Mouse (Mus musculus) kidney, postnatal 0 days (tissue): ENCODE results near the gene Trrap. TPM values are rescaled to one million over a fixed set of nuclear protein-coding genes. Genes with fewer than 3 reads are reported as not detected.
"Not testable (repeated sequence)": the region's sequence is repeated elsewhere in the genome, so short reads cannot be mapped to it uniquely, and the experiment has no call there.

Experiments used
- ATAC-seq: fragments of 200-750 bp; cut with Nextera tagmentation; replicated peaks from 2 replicates; pipeline ENCODE4 v1.8.0; 2017; ENCODE audit warnings: low read depth, moderate number of reproducible peaks, moderate TSS enrichment, moderate library complexity; ENCODE audit not compliant: low FRiP score
- DNase-seq: peaks from one replicate; pipeline ENCODE4 v3.0.0-alpha.2; 2016; ENCODE audit warnings: low spot score
- H3K27ac ChIP-seq: fragments of 300-500 bp; sonication (generic); 2 replicates; pipeline ENCODE4 v1.5.1; 2014; ENCODE audit warnings: mild to moderate bottlenecking
- H3K27me3 ChIP-seq: fragments of 300-500 bp; sonication (generic); 2 replicates; pipeline ENCODE4 v1.6.1; 2014; ENCODE audit warnings: low read length, mixed read lengths; ENCODE audit not compliant: insufficient read depth
- H3K36me3 ChIP-seq: fragments of 300-500 bp; sonication (generic); 2 replicates; pipeline ENCODE4 v1.6.1; 2014; ENCODE audit warnings: low read length, mixed read lengths; ENCODE audit not compliant: insufficient read depth
- H3K4me1 ChIP-seq: fragments of 300-500 bp; sonication (generic); replicated peaks from 2 replicates; pipeline ENCODE4 v1.6.1; 2014; ENCODE audit warnings: antibody characterized with exemption, low read length, mixed read lengths; ENCODE audit not compliant: insufficient read depth
- H3K4me2 ChIP-seq: fragments of 300-500 bp; sonication (generic); 2 replicates; pipeline ENCODE4 v1.6.1; 2014; ENCODE audit warnings: mild to moderate bottlenecking, low read length, moderate library complexity, mixed read lengths
- H3K4me3 ChIP-seq: fragments of 300-500 bp; sonication (generic); replicated peaks from 2 replicates; pipeline ENCODE4 v1.5.1; 2014; ENCODE audit warnings: low read depth, low read length
- H3K9ac ChIP-seq: fragments of 300-500 bp; sonication (generic); 2 replicates; pipeline ENCODE4 v1.6.1; 2014; ENCODE audit warnings: low read depth, low read length
- H3K9me3 ChIP-seq: fragments of 300-500 bp; sonication (generic); replicated peaks from 2 replicates; pipeline ENCODE4 v1.6.1; 2016; ENCODE audit warnings: low read length, inconsistent platforms, mixed read lengths
- CTCF ChIP-seq: IDR thresholded peaks from 2 replicates; pipeline ENCODE4 v1.5.1; 2016; ENCODE audit warnings: antibody characterized with exemption, low read depth, mild to moderate bottlenecking, moderate library complexity
- WGBS: fragments of 180-500 bp; shearing (Covaris S2); extraction: QIAGEN DNeasy Blood & Tissue Kit; methylation state at CpG from one replicate; pipeline ENCODE4 v1.1.7; 2014; 5-methylcytosine and 5-hydroxymethylcytosine counted together
- polyA plus RNA-seq: library from polyadenylated mRNA; unstranded; fragments of >200 nt; fragmentation: Nextera tagmentation; extraction: Ambion mirVana; gene quantifications from 2 replicates; pipeline ENCODE4 v1.2.1, GENCODE M21; 2015

The Trrap gene
- 41.1 and 52.1 TPM in 2 replicates for polyA plus RNA-seq

- 69% methylated on average over 15 of the region's 15 CpGs for WGBS
- H3K36me3 ChIP-seq, result peaks cover 10% of the 10 kb centered on the region; the same call in 1 of the 2 replicates
- DNase-seq, H3K4me1 ChIP-seq, H3K27me3 ChIP-seq, H3K9me3 ChIP-seq: not testable (repeated sequence)
- peak within 1 kb of the TSS; percentile 93 for H3K9ac ChIP-seq
- H3K4me3 ChIP-seq, result peak within 1 kb of the TSS; percentile 69
- H3K27ac ChIP-seq, result peak within 1 kb of the TSS; percentile 97
- H3K4me2 ChIP-seq, result peak within 1 kb of the TSS; percentile 73
- ATAC-seq, result peak; percentile 12; the same call in 1 of the 2 replicates
Observed at GRCm38 (mm10) chr5:144767106-144767798, at the start of gene Trrap. TSS of gene Trrap (plus strand) at chr5:144767732.

GRCm38 (mm10) chr5:144719781-144720180, 47.8 kb upstream of the Trrap start:
- Histone ChIP-seq H3K4me1 (no peaks in the 10 kb centered on the region), H3K9ac (no peak overlapping the region), H3K27me3 (no peaks in the 10 kb centered on the region), H3K27ac (no peak overlapping the region), H3K4me2 (no peak overlapping the region), H3K9me3 (no peaks in the 10 kb centered on the region), H3K4me3 (no peak overlapping the region), H3K36me3 (no peaks in the 10 kb centered on the region)
- TF ChIP-seq CTCF, result no peak
- WGBS, result 64% methylated on average over 6 of the region's 6 CpGs
- ATAC-seq, result no peak
- DNase-seq, result no peak

- 77% methylated on average over 4 of the region's 4 CpGs for WGBS
- Histone ChIP-seq H3K27me3 (no peaks in the 10 kb centered on the region), H3K27ac (no peak overlapping the region), H3K4me2 (no peak overlapping the region), H3K9me3 (no peaks in the 10 kb centered on the region), H3K36me3 (no peaks in the 10 kb centered on the region), H3K9ac (no peak overlapping the region), H3K4me1 (no peaks in the 10 kb centered on the region), H3K4me3 (no peak overlapping the region)
- no peak for DNase-seq
- ATAC-seq, result no peak
- no peak for TF ChIP-seq CTCF
Observed at GRCm38 (mm10) chr5:144720281-144720680, 47.3 kb upstream of the Trrap start.

- Histone ChIP-seq H3K4me2 (no peak overlapping the region), H3K4me1 (no peaks in the 10 kb centered on the region), H3K9me3 (no peaks in the 10 kb centered on the region), H3K9ac (no peak overlapping the region), H3K36me3 (no peaks in the 10 kb centered on the region), H3K27ac (no peak overlapping the region), H3K4me3 (no peak overlapping the region), H3K27me3 (no peaks in the 10 kb centered on the region)
- TF ChIP-seq CTCF, result no peak
- no peak for ATAC-seq
- WGBS, result 44% methylated on average over 2 of the region's 2 CpGs
- no peak for DNase-seq
Observed at GRCm38 (mm10) chr5:144724926-144725325, 42.6 kb upstream of the Trrap start.

- 78% methylated on average over 3 of the region's 3 CpGs for WGBS
- peak; percentile 15; the same call in 1 of the 2 replicates for TF ChIP-seq CTCF
- no peak overlapping the region for H3K9ac ChIP-seq
- ATAC-seq (no peak), DNase-seq (no peak)
- no peaks in the 10 kb centered on the region for H3K9me3 ChIP-seq
- no peaks in the 10 kb centered on the region for H3K4me1 ChIP-seq
- H3K27ac ChIP-seq, result no peak overlapping the region
- no peak overlapping the region for H3K4me3 ChIP-seq
- H3K27me3 ChIP-seq, result no peaks in the 10 kb centered on the region
- H3K36me3 ChIP-seq, result no peaks in the 10 kb centered on the region
- H3K4me2 ChIP-seq, result no peak overlapping the region
Observed at GRCm38 (mm10) chr5:144725554-144725953, 42.0 kb upstream of the Trrap start.

- 5% methylated on average over 9 of the region's 9 CpGs for whole genome bisulfite sequencing
- Histone ChIP-seq H3K27me3 (no peaks in the 10 kb centered on the region), H3K4me1 (no peaks in the 10 kb centered on the region), H3K9ac (no peak overlapping the region), H3K4me2 (no peak overlapping the region), H3K27ac (no peak overlapping the region), H3K9me3 (no peaks in the 10 kb centered on the region), H3K4me3 (no peak overlapping the region), H3K36me3 (no peaks in the 10 kb centered on the region)
- ATAC-seq, result 0 out of 2 replicates have a peak, but pooled peaks have one; percentile 40
- peak; percentile 79 for DNase-seq
- TF ChIP-seq CTCF, result peak; percentile 96
Observed at GRCm38 (mm10) chr5:144727119-144727518, 40.4 kb upstream of the Trrap start.
